Mouse (Mus musculus) MEL (cell line): ENCODE measurements around the gene Tbx3. TPM values are rescaled to one million over a fixed set of nuclear protein-coding genes. Genes with fewer than 3 reads are reported as not detected.

Experiments used
- DNase-seq: peaks from one replicate; pipeline ENCODE4 v3.0.0; 2011; ENCODE audit warnings: low read depth, low spot score
- H3K27ac ChIP-seq: 2 replicates; pipeline ENCODE4 v1.5.1; 2012; ENCODE audit warnings: low read depth, mild to moderate bottlenecking, control low read depth, low read length, moderate library complexity; ENCODE audit not compliant: control insufficient read depth
- H3K27me3 ChIP-seq, 2 experiments: fragments of 150-350 bp in 1 of 2; sonication (generic) in 1 of 2; 2 replicates each; pipeline ENCODE4 v1.6.1; 2012; ENCODE audit warnings: low read length in 2 of 2, mild to moderate bottlenecking in 2 of 2, improper control_type of control experiment in 1 of 2, moderate library complexity in 1 of 2; ENCODE audit not compliant: insufficient read depth in 2 of 2, control insufficient read depth in 1 of 2
- H3K36me3 ChIP-seq, 2 experiments: 2 replicates each; pipeline ENCODE4 v1.6.1; 2012 to 2014; ENCODE audit warnings: low read length in 2 of 2, improper control_type of control experiment in 1 of 2, inconsistent platforms in 1 of 2, mild to moderate bottlenecking in 1 of 2; ENCODE audit not compliant: insufficient read depth in 2 of 2, control insufficient read depth in 1 of 2
- H3K4me1 ChIP-seq, 2 experiments: fragments of 150-350 bp in 1 of 2; sonication (generic) in 1 of 2; 2 replicates each; pipeline ENCODE4 v1.6.1; 2012; ENCODE audit warnings: low read length in 2 of 2, improper control_type of control experiment in 1 of 2, mild to moderate bottlenecking in 1 of 2; ENCODE audit not compliant: insufficient read depth in 2 of 2, control insufficient read depth in 1 of 2
- H3K4me3 ChIP-seq, 2 experiments: fragments of 150-350 bp in 1 of 2; sonication (generic) in 1 of 2; 2 replicates each; pipeline ENCODE4 v1.5.1; 2012; ENCODE audit warnings: low read depth in 2 of 2, low read length in 2 of 2, mild to moderate bottlenecking in 2 of 2, moderate library complexity in 2 of 2, control low read depth in 1 of 2, improper control_type of control experiment in 1 of 2; ENCODE audit not compliant: control insufficient read depth in 1 of 2, insufficient read depth in 1 of 2
- H3K79me2 ChIP-seq: 2 replicates; pipeline ENCODE4 v1.6.1; 2012; ENCODE audit warnings: mild to moderate bottlenecking, low read length, moderate library complexity; ENCODE audit not compliant: control insufficient read depth, poor library complexity, insufficient read depth
- H3K9ac ChIP-seq: 2 replicates; pipeline ENCODE4 v1.6.1; 2012; ENCODE audit warnings: low read depth, mild to moderate bottlenecking, control low read depth, low read length, moderate library complexity; ENCODE audit not compliant: control insufficient read depth, poor library complexity, severe bottlenecking
- H3K9me3 ChIP-seq: fragments of 150-350 bp; sonication (generic); replicated peaks from 2 replicates; pipeline ENCODE4 v1.6.1; 2012; ENCODE audit warnings: mild to moderate bottlenecking, low read length, improper control_type of control experiment, moderate library complexity; ENCODE audit not compliant: insufficient read depth
- CHD1 ChIP-seq: IDR thresholded peaks from 2 replicates; pipeline ENCODE4 v1.6.1; 2012; ENCODE audit warnings: low read depth, mild to moderate bottlenecking, inconsistent platforms, low read length, improper control_type of control experiment
- CHD2 ChIP-seq: IDR thresholded peaks from 2 replicates; pipeline ENCODE4 v1.6.1; 2011; ENCODE audit warnings: low read length, improper control_type of control experiment
- E2F4 ChIP-seq: IDR thresholded peaks from 2 replicates; pipeline ENCODE4 v1.6.1; 2011; ENCODE audit warnings: low read depth, low read length, improper control_type of control experiment, borderline replicate concordance
- EP300 ChIP-seq, 2 experiments: IDR thresholded peaks; 2 replicates each; pipeline ENCODE4 v1.6.1; 2011; ENCODE audit warnings: improper control_type of control experiment in 2 of 2, low read length in 2 of 2, low read depth in 1 of 2, mild to moderate bottlenecking in 1 of 2
- GABPA ChIP-seq: IDR thresholded peaks from 2 replicates; pipeline ENCODE4 v1.6.1; 2012; ENCODE audit warnings: low read depth, mild to moderate bottlenecking, inconsistent platforms, low read length, improper control_type of control experiment, moderate library complexity
- GATA1 ChIP-seq: IDR thresholded peaks from 2 replicates; pipeline ENCODE4 v1.6.1; 2011; ENCODE audit warnings: low read depth, low read length, improper control_type of control experiment
- JUND ChIP-seq: IDR thresholded peaks from 2 replicates; pipeline ENCODE4 v1.6.1; 2011; ENCODE audit warnings: low read depth, mild to moderate bottlenecking, improper control_type of control experiment, low read length
- KAT2A ChIP-seq: conservative IDR thresholded peaks from 2 replicates; pipeline ENCODE4 v1.6.1; 2012; ENCODE audit warnings: low read depth, low read length, improper control_type of control experiment, inconsistent platforms
- MAX ChIP-seq: IDR thresholded peaks from 2 replicates; pipeline ENCODE4 v1.6.1; 2011; ENCODE audit warnings: low read length, improper control_type of control experiment
- MAZ ChIP-seq: IDR thresholded peaks from 2 replicates; pipeline ENCODE4 v1.6.1; 2012; ENCODE audit warnings: low read depth, mild to moderate bottlenecking, inconsistent platforms, low read length, improper control_type of control experiment
- MXI1 ChIP-seq: IDR thresholded peaks from 2 replicates; pipeline ENCODE4 v1.6.1; 2011; ENCODE audit warnings: mild to moderate bottlenecking, low read depth, low read length, improper control_type of control experiment
- TAL1 ChIP-seq: IDR thresholded peaks from 2 replicates; pipeline ENCODE4 v1.6.1; 2012; ENCODE audit warnings: mild to moderate bottlenecking, inconsistent platforms, low read length, moderate library complexity, mixed read lengths
- TCF12 ChIP-seq: IDR thresholded peaks from 2 replicates; pipeline ENCODE4 v1.6.1; 2014; ENCODE audit warnings: low read depth, mild to moderate bottlenecking, inconsistent platforms, low read length, improper control_type of control experiment, moderate library complexity
- UBTF ChIP-seq: IDR thresholded peaks from 2 replicates; pipeline ENCODE4 v1.6.1; 2012; ENCODE audit warnings: low read depth, mild to moderate bottlenecking, inconsistent platforms, low read length, improper control_type of control experiment, moderate library complexity, borderline replicate concordance; ENCODE audit not compliant: insufficient read depth
- USF1 ChIP-seq: IDR thresholded peaks from 2 replicates; pipeline ENCODE4 v1.6.1; 2014; ENCODE audit warnings: low read depth, mild to moderate bottlenecking, inconsistent platforms, low read length, improper control_type of control experiment, moderate library complexity
- ZC3H11A ChIP-seq: IDR thresholded peaks from 2 replicates; pipeline ENCODE4 v1.6.1; 2012; ENCODE audit warnings: low read depth, mild to moderate bottlenecking, inconsistent platforms, low read length, improper control_type of control experiment
- polyA plus RNA-seq, 2 experiments: library from polyadenylated mRNA; stranded (reverse) in 1 of 2; unstranded in 1 of 2; fragments of >175 nt in 1 of 2; fragments of >200 nt in 1 of 2; gene quantifications; 2 replicates each; pipeline versions ENCODE4 v1.2.1 to v1.2.4; 2012; ENCODE audit warnings: low replicate concordance in 2 of 2, low read depth in 1 of 2; ENCODE audit not compliant: insufficient read length in 2 of 2, insufficient read depth in 1 of 2, missing spikeins in 1 of 2
- total RNA-seq: library from RNA; depleted of rRNA; stranded (reverse); fragments of 300-350 nt; gene quantifications from 2 replicates; pipeline ENCODE4 v1.2.3, GENCODE M21; 2012

The Tbx3 gene
- total and polyA plus RNA-seq, 3 experiments = not detected

DNA sequence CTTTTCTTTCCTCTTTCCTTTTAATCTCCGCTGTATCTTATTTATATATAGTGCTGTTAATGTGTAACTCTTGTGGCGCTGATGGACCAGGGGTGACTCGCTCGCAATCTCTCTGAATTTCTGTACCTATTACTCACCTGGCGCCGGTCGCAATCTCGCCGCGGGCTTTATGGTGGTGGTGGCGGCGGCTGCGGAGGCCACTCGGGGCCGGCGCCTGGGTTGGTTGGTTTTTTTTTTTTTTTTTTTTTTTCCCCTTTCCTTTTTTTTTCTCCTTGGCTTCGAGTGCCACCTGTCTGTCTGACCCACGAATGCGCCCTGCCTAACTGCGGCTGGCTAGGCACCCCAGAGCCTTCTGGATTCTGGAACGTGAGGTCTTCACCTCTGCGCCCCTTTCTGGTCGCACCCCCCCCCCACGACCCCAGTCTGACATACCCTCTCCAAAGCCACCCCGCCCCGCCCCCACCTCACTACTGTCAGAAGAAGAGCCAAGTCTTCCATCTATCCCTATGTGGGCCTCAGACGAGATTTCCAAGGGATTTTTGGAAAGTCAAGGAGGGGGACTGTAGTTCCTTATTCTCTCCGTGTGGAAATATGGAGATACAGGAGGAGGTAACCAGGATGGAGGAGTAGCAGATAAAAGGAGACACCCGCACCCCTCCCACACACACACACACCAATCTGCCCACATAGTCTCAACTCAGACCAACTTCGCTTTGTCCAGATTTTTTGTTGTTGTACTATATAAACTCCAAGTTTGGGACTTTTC is 15.9 kb downstream of the Tbx3 start:
- Histone ChIP-seq H3K79me2 (no peaks in the 10 kb centered on the region), H3K9me3 (no peaks in the 10 kb centered on the region), H3K27ac (no peak overlapping the region), H3K36me3 (no peaks in the 10 kb centered on the region), H3K4me3 (no peak overlapping the region), H3K9ac (no peak overlapping the region), H3K4me1 (no peaks in the 10 kb centered on the region), H3K27me3 (no peaks in the 10 kb centered on the region)
- no peak for TF ChIP-seq UBTF
- no peak for TF ChIP-seq JUND
- TF ChIP-seq GABPA = no peak
- DNase-seq = no peak

DNA sequence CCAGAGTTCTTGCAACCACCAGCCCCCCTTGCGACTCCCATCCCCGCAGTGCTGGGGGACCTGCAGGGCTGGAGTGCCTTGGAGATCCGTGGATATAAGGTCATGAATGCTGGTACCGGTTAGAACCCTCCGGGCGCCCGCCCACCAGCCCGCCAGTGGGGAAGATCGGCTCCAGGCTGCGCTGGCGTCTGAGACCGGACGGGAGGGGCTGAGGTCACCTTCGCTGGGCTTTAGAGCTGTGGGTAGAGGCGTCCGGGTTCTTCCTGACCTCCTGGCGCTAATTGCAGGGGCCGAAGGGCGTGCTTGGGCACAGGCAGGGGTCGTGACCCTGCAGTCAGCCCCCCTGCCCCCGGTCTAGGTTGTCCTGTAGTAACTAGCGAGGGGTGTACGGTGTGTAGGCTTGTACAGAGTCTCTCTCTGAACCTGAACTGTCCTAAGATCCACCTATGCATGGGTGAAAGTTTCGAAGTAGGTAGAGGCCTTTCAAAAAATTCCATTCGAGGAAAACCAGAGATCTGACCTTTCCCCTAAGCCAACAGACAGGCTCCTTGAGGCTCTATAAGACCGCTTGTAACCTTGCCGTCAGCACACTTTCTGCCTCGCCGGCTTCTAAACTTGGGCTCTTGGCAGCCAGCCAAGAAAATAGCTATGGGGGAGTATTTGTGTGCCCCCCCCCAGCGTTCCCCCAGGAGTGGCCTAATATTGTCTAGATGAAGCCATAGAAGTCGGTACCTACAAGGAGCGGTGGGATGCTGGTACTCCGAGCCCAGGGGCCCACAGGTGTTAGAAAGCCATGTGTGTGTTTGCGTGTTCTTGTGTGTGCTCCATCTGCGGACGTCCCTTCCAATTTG is 16.8 kb downstream of the Tbx3 start:
- no peak for DNase-seq
- no peak for TF ChIP-seq KAT2A
- TF ChIP-seq MXI1 = no peak
- no peak for TF ChIP-seq E2F4
- TF ChIP-seq CHD1 = no peak
- TF ChIP-seq USF1 = no peak
- TF ChIP-seq TCF12 = no peak
- TF ChIP-seq CHD2 = no peak
- no peak for TF ChIP-seq UBTF
- TF ChIP-seq ZC3H11A = no peak
- TF ChIP-seq MAX = no peak
- no peak for TF ChIP-seq EP300 (IDR thresholded peaks at IDR 0.05; ENCODE audit: low read depth in 1 of 2, low read length in 2 of 2)
- no peak for TF ChIP-seq GATA1
- TF ChIP-seq TAL1 = no peak
- TF ChIP-seq MAZ = no peak
- H3K79me2 ChIP-seq = no peaks in the 10 kb centered on the region
- no peak overlapping the region for H3K27ac ChIP-seq
- H3K4me3 ChIP-seq = no peak overlapping the region
- H3K36me3 ChIP-seq = no peaks in the 10 kb centered on the region
- H3K9me3 ChIP-seq = no peaks in the 10 kb centered on the region
- H3K9ac ChIP-seq = no peak overlapping the region
- no peaks in the 10 kb centered on the region for H3K4me1 ChIP-seq
- no peaks in the 10 kb centered on the region for H3K27me3 ChIP-seq
